Mouse (Mus musculus) liver, embryonic 14.5 days (tissue): Measurements from ENCODE around the gene Dhx57. TPM values are rescaled to one million over a fixed set of nuclear protein-coding genes. Genes with fewer than 3 reads are reported as not detected.

Experiments used
- ATAC-seq: fragments of 200-750 bp; cut with Nextera tagmentation; 2 replicates; pipeline ENCODE4 v1.8.0; 2017; ENCODE audit warnings: moderate number of reproducible peaks, mild to moderate bottlenecking, moderate library complexity; ENCODE audit not compliant: insufficient read depth
- DNase-seq, 3 experiments: peaks; one replicate each; pipeline ENCODE4 v3.0.0-alpha.2; 2012 to 2013; ENCODE audit warnings: low read depth in 3 of 3, low spot score in 3 of 3
- H3K27ac ChIP-seq: fragments of 300-500 bp; sonication (generic); 2 replicates; pipeline ENCODE4 v1.5.1; 2014; ENCODE audit warnings: moderate library complexity, mild to moderate bottlenecking, control low read depth, inconsistent platforms
- H3K27me3 ChIP-seq: fragments of 300-500 bp; sonication (generic); 2 replicates; pipeline ENCODE4 v1.6.1; 2014; ENCODE audit warnings: mild to moderate bottlenecking, low read length, moderate library complexity; ENCODE audit not compliant: control insufficient read depth, insufficient read depth
- H3K36me3 ChIP-seq: fragments of 300-500 bp; sonication (generic); replicated peaks from 2 replicates; pipeline ENCODE4 v1.6.1; 2014; ENCODE audit warnings: low read depth; ENCODE audit not compliant: control insufficient read depth, insufficient read depth
- H3K4me1 ChIP-seq, 2 experiments: fragments of 200-500 bp in 1 of 2; fragments of 300-500 bp in 1 of 2; sonication (generic) in 1 of 2; replicated peaks; 2 replicates each; pipeline ENCODE4 v1.6.1; 2012 to 2014; ENCODE audit warnings: antibody characterized with exemption in 1 of 2, inconsistent platforms in 1 of 2, low read length in 1 of 2; ENCODE audit not compliant: control insufficient read depth in 2 of 2, insufficient read depth in 2 of 2
- H3K4me2 ChIP-seq: fragments of 300-500 bp; sonication (generic); 2 replicates; pipeline ENCODE4 v1.6.1; 2014; ENCODE audit warnings: low read depth, mild to moderate bottlenecking, control low read depth, moderate library complexity
- H3K4me3 ChIP-seq, 2 experiments: fragments of 200-500 bp in 1 of 2; fragments of 300-500 bp in 1 of 2; sonication (generic) in 1 of 2; 2 replicates each; pipeline ENCODE4 v1.5.1; 2012 to 2014; ENCODE audit warnings: low read depth in 2 of 2, low read length in 2 of 2, mild to moderate bottlenecking in 2 of 2, control low read depth in 1 of 2, inconsistent platforms in 1 of 2, moderate library complexity in 1 of 2; ENCODE audit not compliant: insufficient read depth in 1 of 2
- H3K9ac ChIP-seq: fragments of 300-500 bp; sonication (generic); replicated peaks from 2 replicates; pipeline ENCODE4 v1.6.1; 2014; ENCODE audit warnings: mild to moderate bottlenecking, control low read depth, moderate library complexity
- H3K9me3 ChIP-seq: fragments of 300-500 bp; sonication (generic); 2 replicates; pipeline ENCODE4 v1.6.1; 2016; ENCODE audit warnings: low read length, mixed read lengths; ENCODE audit not compliant: control insufficient read depth
- CTCF ChIP-seq: IDR thresholded peaks from 2 replicates; pipeline ENCODE4 v1.5.1; 2016; ENCODE audit warnings: antibody characterized with exemption, low read depth, control low read depth
- EP300 ChIP-seq: IDR thresholded peaks from 2 replicates; pipeline ENCODE4 v1.6.1; 2016; ENCODE audit warnings: antibody characterized with exemption, low read depth
- WGBS: fragments of 180-500 bp; shearing (Covaris S2); extraction: QIAGEN DNeasy Blood & Tissue Kit; methylation state at CpG from one replicate; pipeline ENCODE4 v1.1.7; 2014; ENCODE audit not compliant: insufficient replicate concordance; 5-methylcytosine and 5-hydroxymethylcytosine counted together
- polyA plus RNA-seq, 2 experiments: library from polyadenylated mRNA; depleted of rRNA in 1 of 2; stranded (reverse) in 1 of 2; unstranded in 1 of 2; fragments of >200 nt; fragmentation: Nextera tagmentation in 1 of 2; extraction: Ambion mirVana in 1 of 2; gene quantifications; 2 replicates each; pipeline versions ENCODE4 v1.2.1 to v1.2.3; 2012 to 2014

Gene Dhx57
- polyA plus RNA-seq, 2 experiments: 2.8 to 5.1 TPM

GRCm38 (mm10) chr17:80206671-80207581, 83.3 kb downstream of the Dhx57 start, which contains the start of the genes Srsf7 and Ttc39d:
Gene Srsf7, minus strand, starts transcription at chr17:80207307.
Gene Ttc39d, plus strand, starts transcription at chr17:80207460.
- H3K36me3 ChIP-seq: peaks cover 38% of the 10 kb centered on the region
- peaks cover 0 to 10% of the 10 kb centered on the region in 2 experiments; a peak in 2 of 4 replicates for H3K4me1 ChIP-seq
- H3K4me2 ChIP-seq: peak within 1 kb of the TSS; percentile 98
- no peaks in the 10 kb centered on the region for H3K27me3 ChIP-seq
- peak within 1 kb of the TSS; percentile 86 to 91 for H3K4me3 ChIP-seq
- H3K9me3 ChIP-seq: no peaks in the 10 kb centered on the region
- ATAC-seq (peak; percentile 91), DNase-seq (peak; percentile 95 to 96 (median 96))
- H3K27ac ChIP-seq: peak within 1 kb of the TSS; percentile 79
- TF ChIP-seq EP300 (peak; percentile 60; the same call in 1 of the 2 replicates), CTCF (no peak)
- H3K9ac ChIP-seq: peak within 1 kb of the TSS; percentile 93
- under 1% methylated on average over 79 of the region's 95 CpGs for WGBS

- ATAC-seq (peak; percentile 60), DNase-seq (peak in 1 of 3 experiments; percentile 31)
- no peaks in the 10 kb centered on the region for H3K27me3 ChIP-seq
- under 1% methylated on average over 36 of the region's 36 CpGs for WGBS
- H3K9ac ChIP-seq: peak overlapping the region; percentile 93
- H3K27ac ChIP-seq: peak overlapping the region; percentile 79
- H3K9me3 ChIP-seq: no peaks in the 10 kb centered on the region
- peak overlapping the region; percentile 75 to 91 for H3K4me3 ChIP-seq
- peaks cover 44% of the 10 kb centered on the region for H3K36me3 ChIP-seq
- H3K4me1 ChIP-seq: peaks cover 0 to 10% of the 10 kb centered on the region in 2 experiments; a peak in 2 of 4 replicates
- TF ChIP-seq CTCF: no peak
- TF ChIP-seq EP300: no peak
- peak overlapping the region; percentile 98 for H3K4me2 ChIP-seq
Observed at GRCm38 (mm10) chr17:80206301-80206670, 84.0 kb downstream of the Dhx57 start.

- Histone ChIP-seq H3K27me3 (no peaks in the 10 kb centered on the region), H3K9me3 (no peaks in the 10 kb centered on the region), H3K36me3 (peaks cover 48% of the 10 kb centered on the region), H3K4me2 (peak overlapping the region; percentile 98), H3K27ac (no peak overlapping the region), H3K4me3 (peak overlapping the region; percentile 75 to 91), H3K9ac (peak overlapping the region; percentile 93), H3K4me1 (peaks cover 0 to 10% of the 10 kb centered on the region in 2 experiments; a peak in 2 of 4 replicates)
- 12% methylated on average over 5 of the region's 5 CpGs for WGBS
- no peak for TF ChIP-seq EP300
- no peak for TF ChIP-seq CTCF
- ATAC-seq (no peak), DNase-seq (no peak)
Observed at GRCm38 (mm10) chr17:80205657-80206056, 84.6 kb downstream of the Dhx57 start.

GRCm38 (mm10) chr17:80199160-80199778, 91.0 kb downstream of the Dhx57 start:
- peaks cover 44% of the 10 kb centered on the region for H3K36me3 ChIP-seq

GRCm38 (mm10) chr17:80193075-80193474, 97.2 kb downstream of the Dhx57 start:
- no peak overlapping the region for H3K4me3 ChIP-seq
- H3K9ac ChIP-seq: no peak overlapping the region
- ATAC-seq (no peak), DNase-seq (no peak)
- H3K4me2 ChIP-seq: no peak overlapping the region
- no peak overlapping the region for H3K27ac ChIP-seq
- WGBS: 56% methylated on average over 5 of the region's 5 CpGs
- TF ChIP-seq EP300: no peak
- peak; percentile 35; the same call in 1 of the 2 replicates for TF ChIP-seq CTCF
- H3K4me1 ChIP-seq: no peaks in the 10 kb centered on the region
- H3K27me3 ChIP-seq: no peaks in the 10 kb centered on the region
- peaks cover 4% of the 10 kb centered on the region for H3K36me3 ChIP-seq
- no peaks in the 10 kb centered on the region for H3K9me3 ChIP-seq

More at GRCm38 (mm10) chr17:80199160-80199778, 91.0 kb downstream of the Dhx57 start:
- Histone ChIP-seq H3K27ac (no peak overlapping the region), H3K9ac (no peak overlapping the region), H3K4me1 (no peaks in the 10 kb centered on the region), H3K4me2 (no peak overlapping the region), H3K9me3 (no peaks in the 10 kb centered on the region), H3K27me3 (no peaks in the 10 kb centered on the region), H3K4me3 (no peak overlapping the region)
- TF ChIP-seq CTCF: no peak
- TF ChIP-seq EP300: no peak
- WGBS: 78% methylated on average over 3 of the region's 3 CpGs
- ATAC-seq (peak; percentile 39), DNase-seq (no peak)

Other genes with a start within 250 kb of the Dhx57 start
- 16.2 and 23.5 TPM in 2 replicates for gene Hnrnpll, start 228.1 kb downstream of the Dhx57 start, polyA plus RNA-seq (2012; rRNA removed)
- 23.1 and 23.9 TPM in 2 replicates for gene Hnrnpll, start 228.1 kb downstream of the Dhx57 start, polyA plus RNA-seq (2014; fragmentation: Nextera tagmentation; extraction: Ambion mirVana)
- 14.0 and 15.0 TPM in 2 replicates for gene Galm, start 163.0 kb downstream of the Dhx57 start, polyA plus RNA-seq (2012; rRNA removed)
- gene Galm, start 163.0 kb downstream of the Dhx57 start, polyA plus RNA-seq (2014; fragmentation: Nextera tagmentation; extraction: Ambion mirVana): 22.7 and 25.6 TPM in 2 replicates
- 89.9 and 146 TPM in 2 replicates for gene Srsf7, start 83.2 kb downstream of the Dhx57 start, polyA plus RNA-seq (2012; rRNA removed)
- gene Srsf7, start 83.2 kb downstream of the Dhx57 start, polyA plus RNA-seq (2014; fragmentation: Nextera tagmentation; extraction: Ambion mirVana): 264 TPM in 2 replicates
- 0.02 and 0.04 TPM in 2 replicates for gene Ttc39d, start 83.0 kb downstream of the Dhx57 start, polyA plus RNA-seq (2012; rRNA removed)
- gene Ttc39d, start 83.0 kb downstream of the Dhx57 start, polyA plus RNA-seq (2014; fragmentation: Nextera tagmentation; extraction: Ambion mirVana): 0.13 TPM in 1 of 2 replicates, not detected in the other
- 8.6 and 16.2 TPM in 2 replicates for gene Gemin6, start 66.0 kb downstream of the Dhx57 start, polyA plus RNA-seq (2012; rRNA removed)
- gene Gemin6, start 66.0 kb downstream of the Dhx57 start, polyA plus RNA-seq (2014; fragmentation: Nextera tagmentation; extraction: Ambion mirVana): 33.6 and 35.7 TPM in 2 replicates
- 1.8 and 2.8 TPM in 2 replicates for gene Morn2, start 273 bp downstream of the Dhx57 start, polyA plus RNA-seq (2012; rRNA removed)
- gene Morn2, start 273 bp downstream of the Dhx57 start, polyA plus RNA-seq (2014; fragmentation: Nextera tagmentation; extraction: Ambion mirVana): 9.1 and 9.8 TPM in 2 replicates
- gene Arhgef33, start 16.9 kb upstream of the Dhx57 start, polyA plus RNA-seq (2012; rRNA removed): 0.03 and 0.13 TPM in 2 replicates
- gene Arhgef33, start 16.9 kb upstream of the Dhx57 start, polyA plus RNA-seq (2014; fragmentation: Nextera tagmentation; extraction: Ambion mirVana): 0.36 and 0.69 TPM in 2 replicates
- not detected in 2 replicates for gene Gm10190, start 83.1 kb upstream of the Dhx57 start, polyA plus RNA-seq (2012; rRNA removed)
- gene Gm10190, start 83.1 kb upstream of the Dhx57 start, polyA plus RNA-seq (2014; fragmentation: Nextera tagmentation; extraction: Ambion mirVana): not detected in 2 replicates
- gene Sos1, start 190.0 kb upstream of the Dhx57 start, polyA plus RNA-seq (2012; rRNA removed): 1.1 and 1.7 TPM in 2 replicates
- gene Sos1, start 190.0 kb upstream of the Dhx57 start, polyA plus RNA-seq (2014; fragmentation: Nextera tagmentation; extraction: Ambion mirVana): 1.3 and 1.8 TPM in 2 replicates